Mouse (Mus musculus): Measurements from ENCODE around the gene Cdkal1.

The Cdkal1 gene

GRCm38 (mm10) chr13:29766377-29766776, 89.1 kb downstream of the Cdkal1 start:
- DNase-seq (ENCODE audit: low spot score in 2 of 2) = no peak

GRCm38 (mm10) chr13:29765296-29765695, 90.2 kb downstream of the Cdkal1 start:
- DNase-seq (ENCODE audit: low spot score in 2 of 2) = no peak

GRCm38 (mm10) chr13:29759691-29760467, 95.6 kb downstream of the Cdkal1 start:
- DNase-seq (ENCODE audit: low spot score in 2 of 2) = no peak

GRCm38 (mm10) chr13:29756052-29756451, 99.4 kb downstream of the Cdkal1 start:
- DNase-seq (ENCODE audit: low spot score in 2 of 2) = no peak

- no peak for DNase-seq (ENCODE audit: low spot score in 2 of 2)
Observed at GRCm38 (mm10) chr13:29753254-29753653, 102.2 kb downstream of the Cdkal1 start.

- no peak for DNase-seq (ENCODE audit: low spot score in 2 of 2)
Observed at GRCm38 (mm10) chr13:29752061-29752460, 103.4 kb downstream of the Cdkal1 start.

- DNase-seq (ENCODE audit: low spot score in 2 of 2) = no peak
Observed at GRCm38 (mm10) chr13:29751201-29751600, 104.3 kb downstream of the Cdkal1 start.

GRCm38 (mm10) chr13:29747347-29747647, 108.2 kb downstream of the Cdkal1 start:
- no peak for DNase-seq (ENCODE audit: low spot score in 2 of 2)

- no peak for DNase-seq (ENCODE audit: low spot score in 2 of 2)
Observed at GRCm38 (mm10) chr13:29746501-29747346, 108.8 kb downstream of the Cdkal1 start.

GRCm38 (mm10) chr13:29745073-29745472, 110.4 kb downstream of the Cdkal1 start:
- DNase-seq (ENCODE audit: low spot score in 2 of 2) = no peak

GRCm38 (mm10) chr13:29744188-29744587, 111.3 kb downstream of the Cdkal1 start:
- DNase-seq (ENCODE audit: low spot score in 2 of 2) = no peak

- DNase-seq (ENCODE audit: low spot score in 2 of 2) = no peak
Observed at GRCm38 (mm10) chr13:29743761-29744160, 111.7 kb downstream of the Cdkal1 start.

GRCm38 (mm10) chr13:29737675-29738461, 117.6 kb downstream of the Cdkal1 start:
- DNase-seq (ENCODE audit: low spot score in 2 of 2) = no peak

GRCm38 (mm10) chr13:29734496-29734895, 121.0 kb downstream of the Cdkal1 start:
- DNase-seq (ENCODE audit: low spot score in 2 of 2) = no peak

GRCm38 (mm10) chr13:29726154-29726825, 129.2 kb downstream of the Cdkal1 start:
- no peak for DNase-seq (ENCODE audit: low spot score in 2 of 2)

GRCm38 (mm10) chr13:29724855-29725254, 130.6 kb downstream of the Cdkal1 start:
- no peak for DNase-seq (ENCODE audit: low spot score in 2 of 2)

- DNase-seq (ENCODE audit: low spot score in 2 of 2) = no peak
Observed at GRCm38 (mm10) chr13:29723150-29723549, 132.3 kb downstream of the Cdkal1 start.

- DNase-seq (ENCODE audit: low spot score in 2 of 2) = no peak
Observed at GRCm38 (mm10) chr13:29721206-29721605, 134.3 kb downstream of the Cdkal1 start.

- DNase-seq (ENCODE audit: low spot score in 2 of 2) = no peak
Observed at GRCm38 (mm10) chr13:29716550-29716949, 138.9 kb downstream of the Cdkal1 start.

- DNase-seq (ENCODE audit: low spot score in 2 of 2) = no peak
Observed at GRCm38 (mm10) chr13:29715241-29715841, 140.1 kb downstream of the Cdkal1 start.

- DNase-seq (ENCODE audit: low spot score in 2 of 2) = no peak
Observed at GRCm38 (mm10) chr13:29707620-29708019, 147.9 kb downstream of the Cdkal1 start.
